Mouse (Mus musculus): Measurements from ENCODE around the gene Rpl37.
"Not testable (repeated sequence)": the region's sequence is repeated elsewhere in the genome, so short reads cannot be mapped to it uniquely, and the experiment has no call there.

Rpl37 gene

DNA sequence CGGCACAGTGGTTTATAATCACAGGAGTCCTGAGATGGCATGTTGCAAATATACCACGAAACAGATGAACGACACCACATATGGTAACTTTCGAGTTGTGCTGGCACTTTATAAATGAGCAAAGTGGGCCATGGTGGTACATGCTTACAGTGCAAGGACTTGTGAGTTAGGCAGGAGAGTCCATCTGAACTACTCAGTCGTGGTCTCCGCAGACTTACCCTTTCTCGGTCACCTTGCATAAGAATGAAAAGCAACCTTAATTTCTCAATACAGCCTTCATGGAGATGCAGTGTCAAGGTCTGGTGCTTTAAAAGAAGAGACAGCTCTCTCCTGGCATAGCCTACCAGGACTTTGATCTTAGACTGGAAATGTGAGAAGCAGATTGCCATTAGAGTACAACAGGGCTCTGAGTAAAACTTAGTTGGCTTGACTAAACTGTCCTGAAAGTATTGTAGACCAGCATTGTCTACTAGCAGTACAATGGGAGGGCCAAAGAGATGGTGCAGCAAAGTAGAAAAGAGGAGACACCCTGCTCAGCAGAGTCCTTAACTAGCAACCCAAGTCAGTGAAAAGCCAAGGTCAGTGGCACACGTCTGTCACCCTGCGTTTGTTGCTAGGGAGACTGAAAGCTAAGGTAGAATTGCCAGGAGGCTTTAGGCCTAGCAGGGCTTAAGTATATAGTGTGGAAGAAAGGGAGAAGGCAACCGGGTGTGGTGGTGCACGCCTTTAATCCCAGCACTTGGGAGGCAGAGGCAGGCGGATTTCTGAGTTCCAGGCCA, 5.3 kb downstream of the Rpl37 start:
- DNase-seq (ENCODE audit: low read depth, low spot score), result no peak

DNA sequence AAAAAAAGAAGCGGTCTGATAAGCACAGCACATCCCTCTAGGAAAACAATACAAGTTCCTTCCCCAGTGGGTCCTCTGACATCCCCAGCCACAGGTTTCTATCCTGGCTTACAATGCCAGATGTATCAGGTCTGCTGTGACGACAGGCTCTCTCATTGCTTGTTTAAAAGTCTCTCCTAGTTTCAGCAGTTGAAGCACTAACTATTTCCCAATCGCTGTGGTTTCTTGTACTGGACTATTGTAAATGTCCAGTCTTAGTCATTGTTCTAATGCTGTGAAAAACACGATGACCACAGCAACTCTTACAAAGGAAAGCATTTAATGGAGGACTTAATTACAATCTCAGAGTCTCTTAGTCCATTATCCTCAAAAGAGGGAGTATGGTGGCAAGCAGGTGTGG, 10.0 kb downstream of the Rpl37 start:
- no peak for DNase-seq (ENCODE audit: low read depth, low spot score)

GRCm38 (mm10) chr15:5127487-5127886, 11.0 kb downstream of the Rpl37 start:
- no peak for DNase-seq (ENCODE audit: low read depth, low spot score)

- DNase-seq (ENCODE audit: low read depth, low spot score), result no peak
These were observed 11.9 kb downstream of the Rpl37 start for GRCm38 (mm10) chr15:5128176-5128940.

GRCm38 (mm10) chr15:5129111-5129805, 12.8 kb downstream of the Rpl37 start:
- DNase-seq (ENCODE audit: low read depth, low spot score), result no peak

DNA sequence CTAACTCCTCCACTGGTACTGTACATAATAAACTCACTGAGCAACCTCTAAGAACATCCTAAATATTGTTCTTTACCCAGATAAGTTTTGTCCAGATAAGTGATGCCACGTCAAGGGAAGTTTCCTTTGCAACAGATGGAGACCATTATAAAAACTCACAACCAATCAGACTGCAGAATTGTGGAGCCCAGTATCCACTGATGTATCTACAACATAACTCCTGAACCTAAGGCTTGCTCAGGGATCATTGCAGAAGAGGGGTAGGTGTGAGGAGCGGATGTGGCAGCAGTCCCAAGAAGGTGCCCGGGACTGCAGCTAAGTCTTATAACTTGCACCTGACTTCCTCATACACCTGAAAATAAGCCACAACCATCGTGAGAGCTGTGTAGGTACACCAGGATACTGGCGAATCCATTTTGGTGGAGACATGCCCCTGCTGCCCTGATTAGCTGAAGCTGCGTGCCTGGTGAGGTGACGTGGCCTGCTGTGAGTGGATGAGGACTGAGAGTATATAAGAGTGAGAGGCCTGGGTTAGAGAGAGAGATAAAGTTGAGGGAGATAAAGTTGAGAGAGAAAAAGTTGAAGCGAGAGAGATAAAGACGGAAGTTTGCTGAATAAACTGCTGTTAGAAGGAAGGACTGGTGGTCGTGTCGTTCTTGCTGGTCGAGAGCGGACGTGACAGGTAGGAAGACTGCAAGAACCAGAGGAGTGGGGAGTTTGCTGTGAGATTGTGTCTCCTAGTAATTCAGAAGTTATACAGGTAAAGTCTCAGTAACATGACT, 14.6 kb downstream of the Rpl37 start:
- DNase-seq (ENCODE audit: low read depth, low spot score), result not testable (repeated sequence)

- DNase-seq (ENCODE audit: low read depth, low spot score), result no peak
These were observed 16.9 kb downstream of the Rpl37 start for GRCm38 (mm10) chr15:5133301-5133700.

- no peak for DNase-seq (ENCODE audit: low read depth, low spot score)
These were observed 17.7 kb downstream of the Rpl37 start for GRCm38 (mm10) chr15:5134179-5134578.

GRCm38 (mm10) chr15:5134945-5135483, 18.6 kb downstream of the Rpl37 start:
- DNase-seq (ENCODE audit: low read depth, low spot score), result no peak

DNA sequence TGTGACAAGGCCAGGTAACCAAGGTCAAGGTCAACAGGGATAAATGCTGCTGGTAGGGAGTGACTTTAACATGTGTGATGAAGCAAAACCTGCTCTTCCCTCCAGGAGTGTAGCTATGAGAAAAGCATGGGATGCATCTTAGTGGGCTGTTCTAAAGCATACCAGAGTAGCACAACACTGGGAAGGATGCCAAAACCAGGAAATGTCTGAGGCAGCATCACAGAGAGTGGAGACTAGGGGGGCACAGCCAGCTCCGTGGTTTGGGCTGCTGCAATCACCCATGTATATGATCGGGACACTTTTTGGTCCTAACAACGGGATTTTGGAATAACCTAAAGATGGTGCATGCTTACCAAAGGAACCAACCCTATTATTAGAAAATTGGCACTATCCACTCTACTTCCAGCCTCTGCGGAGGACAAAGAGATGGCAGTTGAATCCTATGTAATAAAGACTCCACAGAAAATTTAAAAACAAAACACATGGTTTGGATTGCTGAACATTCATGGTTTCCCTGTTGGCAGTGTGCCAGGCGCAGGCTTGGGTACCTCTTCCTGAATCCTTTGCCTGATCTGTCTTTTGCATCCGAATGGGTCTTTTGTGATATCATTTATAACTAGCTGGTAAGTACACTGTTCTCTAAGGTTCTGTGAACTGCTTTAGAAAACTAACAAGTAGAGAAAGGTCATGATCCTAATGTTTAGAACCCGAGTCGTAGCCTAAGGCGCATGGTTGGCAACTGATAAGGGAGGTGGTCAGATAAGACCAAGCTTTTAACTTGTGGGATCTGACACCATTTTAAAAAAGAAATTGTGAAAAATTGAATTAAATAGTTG, 21.8 kb downstream of the Rpl37 start:
- DNase-seq (ENCODE audit: low read depth, low spot score), result no peak

- DNase-seq (ENCODE audit: low read depth, low spot score), result no peak
These were observed 22.9 kb downstream of the Rpl37 start for GRCm38 (mm10) chr15:5139366-5139765.

GRCm38 (mm10) chr15:5139863-5140262, 23.4 kb downstream of the Rpl37 start:
- DNase-seq (ENCODE audit: low read depth, low spot score), result no peak

DNA sequence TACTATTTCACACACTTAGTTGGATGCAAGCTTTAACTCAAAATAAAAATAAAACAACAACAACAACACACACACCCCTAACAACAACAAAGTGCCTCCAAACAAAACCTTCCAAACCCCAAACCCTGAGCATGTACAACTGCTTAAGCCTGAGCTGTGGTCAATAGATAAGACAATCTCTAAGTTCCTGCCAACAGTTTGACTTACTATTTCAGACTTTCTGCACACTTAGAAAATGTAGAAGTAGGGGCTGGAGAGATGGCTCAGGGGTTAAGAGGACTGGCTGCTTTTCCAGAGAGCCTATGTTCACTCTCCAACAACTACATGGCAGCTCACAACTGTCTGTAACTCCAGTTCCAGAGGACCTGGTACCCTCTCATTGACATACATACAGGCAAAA, 23.9 kb downstream of the Rpl37 start:
- DNase-seq (ENCODE audit: low read depth, low spot score), result no peak

DNA sequence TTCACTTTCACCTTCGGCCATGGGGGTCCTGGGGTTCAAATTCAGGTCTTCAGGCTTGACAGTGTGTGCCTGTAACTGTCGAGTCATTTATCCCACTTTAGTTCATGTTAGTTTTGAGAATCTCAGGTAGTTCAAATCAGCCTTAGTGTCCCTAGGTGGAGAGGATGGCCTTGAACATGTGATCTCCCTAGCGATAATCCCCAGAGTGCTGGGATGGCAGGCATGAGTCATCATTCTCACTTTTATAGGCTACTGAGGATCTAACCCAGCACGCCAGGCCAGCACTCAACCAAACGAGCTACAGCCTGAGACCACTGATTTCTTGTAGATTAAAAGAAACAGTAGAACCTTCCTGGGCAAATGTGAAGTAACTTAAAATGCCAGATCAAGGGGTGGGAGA, 25.6 kb downstream of the Rpl37 start:
- DNase-seq (ENCODE audit: low read depth, low spot score), result no peak

GRCm38 (mm10) chr15:5142714-5143113, 26.3 kb downstream of the Rpl37 start:
- no peak for DNase-seq (ENCODE audit: low read depth, low spot score)

- DNase-seq (ENCODE audit: low read depth, low spot score), result peak; percentile 81
These were observed 27.0 kb downstream of the Rpl37 start, which contains the start of gene Prkaa1 for GRCm38 (mm10) chr15:5143361-5144020. Gene Prkaa1, plus strand, starts transcription at chr15:5143861.

- peak; percentile 71 for DNase-seq (ENCODE audit: low read depth, low spot score)
These were observed 27.8 kb downstream of the Rpl37 start for GRCm38 (mm10) chr15:5144021-5144778.

DNA sequence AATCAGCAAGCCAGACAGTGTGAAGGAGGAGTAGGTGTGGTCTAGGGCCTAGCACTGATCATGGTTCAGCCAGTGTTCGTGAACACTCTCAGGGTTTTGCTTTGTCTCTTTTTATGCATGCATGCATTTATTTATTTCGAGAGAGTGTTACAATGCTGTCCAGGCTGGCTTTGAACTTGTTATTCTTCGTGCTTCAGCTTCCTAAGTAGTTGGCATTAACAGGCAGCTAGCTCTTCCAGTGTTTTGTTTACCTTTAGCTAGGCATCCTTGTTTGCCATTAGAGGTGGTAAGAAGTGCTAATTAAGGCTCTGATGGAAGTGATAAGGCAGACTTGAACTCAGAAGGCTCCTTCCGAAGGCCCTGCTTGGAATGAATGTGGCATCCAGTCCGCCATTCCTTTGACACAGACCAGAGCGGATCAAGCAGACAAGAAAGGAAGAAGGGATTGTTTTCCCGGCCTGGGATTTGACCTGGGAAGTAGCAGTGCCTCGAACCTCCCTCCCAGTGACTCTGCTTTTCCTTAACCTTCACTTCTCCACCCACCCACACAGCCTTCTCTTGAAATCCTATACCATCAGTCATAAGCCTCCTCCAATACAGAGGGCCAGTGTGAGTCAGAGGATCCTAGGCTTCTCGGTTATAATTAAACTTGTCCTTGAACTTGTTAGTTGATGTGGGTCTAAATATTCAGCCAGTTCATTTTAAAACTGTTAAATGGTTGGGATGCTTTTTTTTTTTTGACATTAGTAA, 28.9 kb downstream of the Rpl37 start:
- DNase-seq (ENCODE audit: low read depth, low spot score), result no peak
